Mouse (Mus musculus) brown adipose tissue, adult 24 weeks (tissue): ENCODE data around the gene Zfp853. TPM values are rescaled to one million over a fixed set of nuclear protein-coding genes. Genes with fewer than 3 reads are reported as not detected.
A peak's percentile ranks its signal among the peaks of the same experiment; 100 is the strongest.

Experiments used
- H3K27ac ChIP-seq: fragments of 200-500 bp; replicated peaks from 2 replicates; pipeline ENCODE4 v1.5.1; 2012; ENCODE audit warnings: low read depth, mild to moderate bottlenecking, low read length
- H3K4me1 ChIP-seq: fragments of 200-500 bp; 2 replicates; pipeline ENCODE4 v1.6.1; 2012; ENCODE audit warnings: low read length, mixed read lengths; ENCODE audit not compliant: control insufficient read depth, insufficient read depth, insufficient read length
- H3K4me3 ChIP-seq: fragments of 200-500 bp; 2 replicates; pipeline ENCODE4 v1.5.1; 2012; ENCODE audit warnings: low read depth, mild to moderate bottlenecking, low read length, moderate library complexity; ENCODE audit not compliant: insufficient read depth
- polyA plus RNA-seq: library from polyadenylated mRNA; stranded (reverse); fragments of >200 nt; gene quantifications from 2 replicates; pipeline ENCODE4 v1.2.4, GENCODE M21; 2012; ENCODE audit not compliant: missing spikeins, insufficient read depth, insufficient read length

Gene Zfp853
- polyA plus RNA-seq, 1 experiment, result not detected

DNA sequence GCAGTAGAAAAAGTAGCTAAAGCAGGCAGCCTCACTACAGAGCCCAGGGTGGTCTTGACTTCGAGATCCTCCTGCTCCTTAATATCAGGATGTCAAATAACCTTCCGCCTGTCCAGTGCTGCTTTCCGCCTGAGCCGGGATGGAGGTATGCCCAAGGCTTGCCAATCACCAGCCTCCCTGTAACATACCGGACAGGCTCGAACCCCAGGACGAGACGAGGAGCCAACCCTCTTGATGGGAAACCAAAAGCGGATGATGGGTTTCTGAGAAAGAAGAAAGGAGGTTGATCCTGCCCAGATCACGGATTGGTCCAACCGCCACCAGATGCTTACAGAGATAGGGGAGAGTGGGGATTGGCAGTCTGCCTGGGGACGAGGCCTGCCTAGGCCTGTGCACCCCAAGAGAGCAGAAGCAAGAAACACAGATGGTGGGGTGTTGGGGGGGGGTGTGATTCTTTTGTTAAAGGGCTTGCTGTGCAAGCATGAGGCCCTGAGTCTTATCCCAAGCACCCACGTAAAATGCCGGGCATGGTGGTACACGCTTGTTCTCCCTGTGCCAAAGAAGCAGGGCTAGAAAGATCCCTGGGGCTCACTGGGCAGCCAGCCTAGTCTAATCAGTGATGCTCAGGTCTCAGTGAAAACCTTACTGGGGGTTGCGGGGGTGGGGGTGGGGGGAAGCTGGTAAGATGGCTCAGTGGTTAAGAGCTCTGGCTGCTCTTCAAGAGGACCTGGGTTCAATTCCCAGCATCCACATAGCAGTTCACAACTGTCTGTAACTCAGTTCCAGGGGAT, 20.7 kb downstream of the Zfp853 start:
- Histone ChIP-seq H3K4me3 (no peak overlapping the region), H3K27ac (no peak overlapping the region), H3K4me1 (no peaks in the 10 kb centered on the region)

DNA sequence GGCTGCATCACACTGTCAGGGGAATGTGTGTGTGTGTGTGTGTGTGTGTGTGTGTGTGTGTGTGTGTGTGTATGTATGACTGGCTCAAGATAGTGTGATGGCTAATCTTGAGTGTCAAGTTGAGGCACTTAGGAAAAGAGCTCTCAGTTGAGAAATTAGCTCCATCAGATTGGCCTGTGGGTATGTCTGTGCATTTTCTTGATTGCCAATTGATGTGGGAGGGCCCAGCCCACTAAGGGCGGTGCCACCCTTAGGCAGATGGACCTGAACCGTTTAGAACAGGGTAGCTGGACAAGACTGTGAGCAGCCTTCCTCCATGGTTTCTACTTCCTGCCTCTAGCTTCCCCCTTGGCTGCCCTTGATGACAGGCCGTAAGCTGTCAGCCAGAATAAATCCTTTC, 21.3 kb downstream of the Zfp853 start:
- Histone ChIP-seq H3K4me3 (no peak overlapping the region), H3K4me1 (no peaks in the 10 kb centered on the region), H3K27ac (no peak overlapping the region)

DNA sequence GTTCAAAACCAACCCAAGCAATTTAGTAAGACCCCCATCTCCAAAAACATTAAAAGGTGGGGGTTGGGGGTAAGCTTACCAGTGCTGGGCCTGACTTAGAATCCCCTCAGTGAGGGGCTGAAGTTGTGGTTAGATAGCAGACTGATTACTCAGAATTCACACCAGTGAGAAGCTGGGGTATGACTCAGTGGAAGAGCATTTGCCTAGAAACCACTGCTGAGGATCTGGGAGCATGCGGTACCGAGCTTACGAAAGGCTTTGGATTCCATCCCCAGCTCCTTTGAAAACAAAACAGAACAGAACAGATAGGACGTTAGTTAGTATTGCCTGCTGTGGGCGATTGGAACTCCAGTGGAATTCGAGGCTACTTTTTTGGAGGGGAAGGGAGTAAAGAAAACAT, 21.8 kb downstream of the Zfp853 start:
- Histone ChIP-seq H3K4me3 (no peak overlapping the region), H3K27ac (no peak overlapping the region), H3K4me1 (no peaks in the 10 kb centered on the region)

DNA sequence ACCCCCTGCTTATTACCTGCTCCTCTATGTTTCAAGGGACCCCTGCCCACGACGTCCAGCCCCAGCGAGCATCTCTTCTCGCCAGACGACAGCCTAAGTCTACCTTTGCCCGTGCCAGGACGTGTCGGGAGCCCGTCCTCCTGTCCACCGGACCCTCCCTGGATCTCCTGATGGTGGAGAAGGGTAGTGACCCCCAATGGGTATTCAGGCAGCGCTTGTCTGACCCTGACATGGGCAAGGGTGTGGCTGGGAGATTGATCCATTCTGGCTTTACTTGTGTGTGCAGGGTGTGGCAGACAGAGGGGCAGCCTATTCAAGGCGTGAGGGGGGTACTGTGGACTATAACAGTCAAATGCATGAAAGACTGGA, 23.3 kb downstream of the Zfp853 start:
- peak overlapping the region; percentile 69 for H3K4me3 ChIP-seq
- no peak overlapping the region for H3K27ac ChIP-seq
- no peaks in the 10 kb centered on the region for H3K4me1 ChIP-seq

DNA sequence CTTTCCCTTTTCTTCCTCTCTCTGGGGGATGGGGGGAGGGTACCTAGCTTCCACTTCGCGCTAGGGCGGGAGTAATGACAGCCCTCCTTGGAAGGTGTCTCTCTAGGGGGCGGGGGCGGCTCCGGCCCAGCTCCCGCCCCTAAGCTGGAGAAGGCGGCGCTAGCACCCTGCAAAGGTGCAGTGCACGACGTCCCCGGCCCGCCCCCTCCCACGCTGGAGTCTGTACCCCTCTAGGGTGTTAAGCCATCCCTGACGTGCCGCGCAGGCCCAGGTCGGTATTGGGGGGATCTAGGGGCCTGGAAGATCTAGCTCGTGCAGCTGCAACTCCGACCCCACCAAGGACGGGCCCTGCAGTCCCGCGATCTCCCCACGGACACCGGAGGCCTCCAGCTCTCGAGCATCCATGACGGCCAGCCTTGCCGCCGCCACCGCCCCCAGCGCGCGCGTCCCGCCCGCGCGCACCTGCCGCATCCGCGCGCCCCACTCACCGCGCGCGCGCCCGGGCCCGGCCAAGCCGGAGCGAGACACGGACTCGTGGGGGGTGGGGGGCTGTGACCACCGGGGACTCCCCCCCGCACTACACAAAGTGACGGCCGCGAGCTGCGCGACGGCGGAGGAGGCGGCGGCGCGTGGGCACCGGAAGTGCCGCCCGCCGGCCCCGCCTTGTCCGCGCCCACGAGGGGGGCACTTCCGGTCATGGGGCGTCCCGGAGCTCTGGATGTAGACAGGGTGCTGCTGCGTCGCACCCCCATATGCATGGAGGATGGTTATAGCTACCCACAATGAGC, 23.9 kb downstream of the Zfp853 start, which contains the start of gene Zfp316:
TSS of gene Zfp316 (minus strand) at position 660 of the 788 bp plus-strand sequence.
- H3K4me3 ChIP-seq, result peak within 1 kb of the TSS; percentile 69
- H3K27ac ChIP-seq, result no peak within 1 kb of the TSS
- H3K4me1 ChIP-seq, result no peaks in the 10 kb centered on the region

DNA sequence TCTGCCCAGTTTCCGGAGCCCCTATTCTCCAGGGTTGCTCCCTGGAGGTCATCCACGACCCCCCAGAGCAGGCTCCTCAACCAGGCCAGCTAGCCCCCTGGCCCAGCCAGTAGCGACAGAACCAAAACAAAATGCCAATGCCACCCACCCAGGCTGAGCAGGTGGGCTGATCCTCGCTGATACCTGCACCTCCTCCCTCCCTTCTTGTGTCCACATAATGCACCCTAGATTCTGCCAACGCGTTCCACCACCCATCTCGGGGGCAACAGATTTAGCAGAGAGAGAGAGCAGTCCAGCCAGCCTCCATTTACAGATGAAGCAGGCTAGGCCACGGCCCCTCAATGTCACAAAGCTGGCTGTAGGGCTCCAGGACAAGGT, 24.4 kb downstream of the Zfp853 start:
- H3K27ac ChIP-seq, result no peak overlapping the region
- no peaks in the 10 kb centered on the region for H3K4me1 ChIP-seq
- H3K4me3 ChIP-seq, result peak overlapping the region; percentile 69

DNA sequence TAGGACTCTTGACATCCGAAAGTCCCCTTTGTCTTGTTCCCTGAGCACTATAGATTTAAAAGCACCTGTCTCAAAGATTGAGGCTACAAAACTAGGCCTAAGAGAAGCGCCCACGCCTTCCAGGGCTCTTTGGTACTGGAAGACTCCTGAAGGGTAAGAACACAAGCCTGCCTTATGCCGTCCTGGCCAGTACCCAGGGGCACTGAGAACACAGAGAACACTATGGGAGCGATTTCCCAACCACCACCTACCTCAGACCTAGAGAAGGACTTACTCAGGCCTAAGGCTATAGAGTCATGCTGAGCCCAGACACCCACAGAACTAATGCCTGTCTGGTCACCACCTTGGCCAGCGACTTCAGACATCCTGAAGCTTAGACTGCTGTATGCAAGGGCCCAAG, 26.6 kb downstream of the Zfp853 start:
- H3K4me1 ChIP-seq, result no peaks in the 10 kb centered on the region
- H3K4me3 ChIP-seq, result no peak overlapping the region
- H3K27ac ChIP-seq, result no peak overlapping the region

DNA sequence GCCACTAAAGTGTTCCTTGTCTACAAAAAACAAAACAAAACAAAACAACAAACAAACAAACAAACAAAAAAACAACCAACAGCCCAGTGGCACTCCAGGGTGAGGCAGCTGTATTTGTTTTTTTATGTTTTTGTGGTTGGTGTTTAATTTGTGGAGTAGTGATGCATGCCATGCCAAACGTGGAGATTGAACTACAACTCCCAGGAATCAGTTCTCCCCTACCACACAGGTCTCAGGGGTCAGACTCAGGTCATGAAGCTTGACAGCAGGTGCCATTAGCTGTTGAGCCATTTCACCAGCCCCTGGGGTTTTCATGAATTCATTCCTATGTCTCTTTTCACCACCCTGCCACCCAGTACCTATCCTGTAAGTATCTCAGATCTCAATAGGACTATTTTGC, 28.0 kb downstream of the Zfp853 start:
- H3K4me3 ChIP-seq, result no peak overlapping the region
- H3K4me1 ChIP-seq, result no peaks in the 10 kb centered on the region
- no peak overlapping the region for H3K27ac ChIP-seq

DNA sequence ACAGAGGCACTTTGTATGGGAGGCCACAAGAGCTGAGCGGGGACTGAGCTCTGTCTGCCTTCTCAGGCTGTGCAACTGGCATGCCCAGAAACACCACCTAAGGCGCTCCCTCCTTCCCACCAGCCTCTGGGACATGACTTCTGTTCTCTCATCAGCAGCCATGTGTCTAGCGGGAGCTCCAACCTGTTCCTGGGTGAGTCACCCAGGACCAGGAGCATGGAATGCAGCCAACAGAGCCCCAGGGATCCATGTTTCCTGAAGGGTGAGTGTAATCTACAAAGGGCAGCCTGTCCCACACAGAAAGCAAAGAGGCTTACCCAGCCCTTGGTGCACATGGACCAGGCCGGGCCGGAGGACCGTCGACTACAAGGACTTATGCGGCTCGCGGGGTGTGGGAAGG, 28.7 kb downstream of the Zfp853 start:
- Histone ChIP-seq H3K27ac (no peak overlapping the region), H3K4me3 (no peak overlapping the region), H3K4me1 (no peaks in the 10 kb centered on the region)

DNA sequence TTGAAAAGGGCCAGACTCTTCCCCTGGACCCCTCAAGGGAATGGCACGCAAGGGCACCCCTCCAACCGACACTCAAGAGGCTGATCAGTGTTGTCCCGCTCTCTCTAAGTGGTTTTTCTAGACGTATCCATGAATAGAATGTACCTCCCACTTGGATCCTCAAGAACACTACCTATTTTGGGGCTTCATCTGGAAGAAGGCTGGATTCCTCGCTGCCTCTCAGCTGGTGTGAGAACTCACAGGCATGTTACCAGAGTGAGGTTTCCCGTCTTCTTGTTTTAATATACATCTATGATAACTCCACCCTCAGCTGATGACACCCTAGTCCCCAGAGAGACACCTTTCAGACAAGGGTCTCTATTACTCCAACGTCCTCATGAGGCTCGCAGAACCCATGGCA, 31.8 kb downstream of the Zfp853 start:
- H3K4me3 ChIP-seq, result no peak overlapping the region
- no peak overlapping the region for H3K27ac ChIP-seq

DNA sequence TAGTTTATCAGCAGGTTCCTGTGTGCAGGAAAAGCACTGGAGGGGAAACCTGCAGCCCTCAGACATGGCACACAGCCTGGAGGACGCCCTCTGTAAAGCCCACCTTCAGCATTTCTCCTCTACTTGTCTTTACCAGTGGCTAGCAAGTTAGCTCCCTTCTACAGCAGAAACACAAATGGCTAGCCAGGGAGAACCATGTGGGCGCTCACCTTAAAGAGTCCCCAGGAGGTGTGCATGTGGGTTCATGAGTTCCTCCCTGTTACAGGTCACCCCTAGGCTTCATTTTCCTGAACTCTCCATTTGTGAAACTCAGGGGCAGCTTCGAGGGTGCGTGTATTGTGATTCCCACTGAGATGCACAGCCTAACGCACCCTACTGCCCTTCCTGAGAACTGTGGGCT, 37.6 kb downstream of the Zfp853 start:
- H3K4me1 ChIP-seq, result no peaks in the 10 kb centered on the region
- H3K4me3 ChIP-seq, result no peak overlapping the region
- H3K27ac ChIP-seq, result no peak overlapping the region

More for the DNA sequence above, 31.8 kb downstream of the Zfp853 start:
- H3K4me1 ChIP-seq, result no peaks in the 10 kb centered on the region

DNA sequence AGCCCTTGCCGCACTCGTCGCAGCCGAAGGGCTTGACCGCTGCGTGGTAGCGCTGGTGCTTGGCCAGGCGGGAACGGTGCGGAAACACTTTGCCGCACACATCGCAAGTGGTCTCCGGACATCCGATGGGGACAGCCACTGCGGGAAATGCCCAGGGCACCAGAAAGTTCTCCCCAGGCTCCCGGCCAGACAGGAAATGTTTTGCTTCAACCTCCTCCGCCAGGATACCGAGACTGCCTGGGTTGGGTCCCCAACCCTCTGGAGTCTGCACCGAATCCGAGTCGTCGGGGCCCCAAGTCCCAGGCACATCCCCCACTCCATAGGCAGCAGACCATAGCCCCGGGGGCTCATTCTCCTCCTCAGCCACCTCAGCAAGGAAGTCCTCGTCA, 38.3 kb downstream of the Zfp853 start:
- Histone ChIP-seq H3K27ac (no peak overlapping the region), H3K4me3 (no peak overlapping the region), H3K4me1 (no peaks in the 10 kb centered on the region)

DNA sequence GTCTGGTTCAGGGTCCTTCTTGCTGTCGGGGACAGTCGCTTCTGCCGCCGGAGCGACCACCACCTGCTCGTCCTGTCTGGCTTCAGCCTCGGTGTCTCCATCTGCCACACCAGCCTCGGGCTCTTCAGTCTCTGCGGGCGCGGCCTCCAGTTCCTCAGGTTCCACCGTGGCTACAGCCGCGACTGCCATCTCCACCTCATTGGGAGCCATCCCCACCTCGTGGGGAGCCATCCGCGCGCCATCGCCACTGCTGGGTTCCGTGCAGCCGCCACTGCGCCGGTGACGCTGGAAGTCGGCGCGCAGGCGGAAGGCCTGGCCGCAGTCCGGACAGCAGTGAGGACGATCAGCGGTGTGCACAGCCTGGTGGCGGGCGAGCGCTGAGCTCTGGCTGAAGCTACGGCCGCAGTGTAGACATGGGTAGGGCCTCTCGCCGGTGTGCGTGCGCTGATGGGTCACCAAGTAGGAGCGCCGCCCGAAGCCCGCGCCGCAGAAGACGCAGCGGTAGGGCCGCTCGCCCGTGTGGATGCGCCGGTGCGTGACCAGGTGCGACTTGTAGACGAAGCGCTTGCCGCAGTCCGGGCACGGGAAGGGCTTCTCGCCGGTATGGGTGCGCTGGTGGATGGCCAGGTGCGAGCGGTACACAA, 38.8 kb downstream of the Zfp853 start:
- 0 out of 2 replicates have a peak overlapping the region, but pooled peaks have one; percentile 7 for H3K4me3 ChIP-seq
- no peak overlapping the region for H3K27ac ChIP-seq
- no peaks in the 10 kb centered on the region for H3K4me1 ChIP-seq

DNA sequence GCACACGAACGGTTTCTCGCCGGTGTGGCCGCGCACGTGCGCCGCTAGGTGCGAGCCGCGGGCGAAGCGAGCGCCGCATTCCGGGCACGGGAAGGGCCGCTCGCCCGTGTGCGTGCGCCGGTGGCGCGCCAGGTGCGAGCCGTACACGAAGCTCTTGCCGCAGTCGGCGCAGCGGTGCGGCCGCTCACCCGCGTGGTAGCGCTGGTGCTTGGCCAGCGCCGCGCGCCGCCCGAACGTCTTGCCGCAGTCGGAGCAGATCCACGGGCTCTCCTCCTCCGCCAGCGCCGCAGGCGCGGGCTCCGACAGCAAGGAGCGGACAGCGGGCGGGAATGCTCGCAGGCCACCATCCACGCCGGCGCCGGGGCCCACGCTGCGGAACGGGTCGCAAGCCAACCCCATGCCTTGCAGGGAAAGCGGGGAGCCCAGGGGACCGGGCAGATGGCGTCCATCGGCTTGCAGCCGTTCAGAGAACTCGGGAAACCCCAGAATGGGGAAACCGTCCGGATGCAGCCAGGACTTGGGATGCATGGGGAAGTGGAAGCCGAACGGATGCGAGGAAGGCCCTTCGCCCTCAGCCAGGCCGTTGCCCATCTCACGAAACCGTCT, 39.4 kb downstream of the Zfp853 start:
- no peaks in the 10 kb centered on the region for H3K4me1 ChIP-seq
- peak overlapping the region; percentile 14 for H3K4me3 ChIP-seq
- H3K27ac ChIP-seq, result no peak overlapping the region

DNA sequence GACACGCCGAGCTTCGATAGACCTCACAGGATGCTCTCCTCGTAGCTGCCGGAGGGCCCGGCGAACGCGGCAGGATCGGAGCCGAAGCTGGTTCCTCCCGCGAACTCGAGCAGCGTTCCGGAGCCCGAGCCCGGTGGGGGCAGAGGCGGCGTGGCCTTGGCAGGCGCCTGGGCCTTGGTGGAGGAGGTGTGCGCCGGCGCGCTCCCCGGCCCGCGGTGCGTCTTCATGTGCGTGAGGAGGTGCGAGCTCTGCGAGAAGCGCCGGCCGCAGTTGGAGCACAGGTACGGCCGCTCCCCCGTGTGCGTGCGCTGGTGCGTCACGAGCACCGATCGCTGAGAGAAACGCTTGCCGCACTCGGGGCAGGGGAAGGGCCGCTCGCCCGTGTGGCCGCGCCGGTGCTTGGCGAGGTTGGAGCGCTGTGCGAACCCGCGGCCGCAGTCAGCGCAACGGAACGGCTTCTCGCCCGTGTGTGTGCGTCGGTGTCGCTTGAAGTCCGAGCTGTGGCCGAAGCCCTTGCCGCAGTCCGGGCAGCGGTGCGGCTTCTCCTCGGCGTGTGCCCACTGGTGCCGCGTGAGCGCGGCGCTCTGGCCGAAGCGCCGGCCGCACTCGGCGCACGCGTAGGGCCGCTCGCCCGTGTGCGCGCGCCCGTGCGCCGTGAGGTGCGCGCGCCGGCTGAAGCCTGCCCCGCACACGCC, 40.1 kb downstream of the Zfp853 start:
- H3K4me1 ChIP-seq, result no peaks in the 10 kb centered on the region
- peak overlapping the region; percentile 14 for H3K4me3 ChIP-seq

More for the DNA sequence above, 40.1 kb downstream of the Zfp853 start:
- no peak overlapping the region for H3K27ac ChIP-seq
